Comparison of ENCODE assay signal across 33 mouse cellular contexts in the genomic region with DNA sequence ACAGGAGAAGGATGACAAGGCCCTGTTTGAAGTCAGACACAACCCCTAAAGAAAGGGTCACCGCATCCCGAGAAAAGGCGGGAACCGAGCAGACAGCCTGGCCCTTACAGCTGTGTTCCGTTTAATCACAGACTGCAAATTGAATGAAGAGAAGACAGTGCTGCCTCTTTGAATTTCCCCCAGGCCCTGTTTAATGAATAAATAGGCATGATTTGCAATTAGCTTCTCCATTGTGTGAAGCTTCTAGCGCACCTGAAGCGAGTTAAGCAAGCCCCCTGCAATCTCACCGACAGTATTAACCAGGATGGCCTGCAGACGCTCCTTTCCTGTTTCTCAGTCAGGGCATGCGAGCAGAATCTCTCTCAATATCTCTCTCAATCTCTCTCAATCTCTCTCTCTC.
DNase-seq lines count a peak whose midpoint lies in the region; ATAC-seq and TF ChIP-seq lines count a peak whose summit lies in the region.
"Had no signal": no experiment of that assay in that cellular context is flagged by ENCODE, and none has a peak within 500 bp of the region (broad histone marks: within the 10 kb centered on the region; RNA-seq: fewer than 3 reads in every experiment).

No protein-coding gene starts in this region.

- peak; percentile 9 for DNase-seq in embryo, embryonic 10.5 days (ENCODE audit: low spot score)
- DNase-seq in embryo, embryonic 9.5 days (ENCODE audit: extremely low spot score) = no peak
- peak; percentile 42 for DNase-seq in forebrain, postnatal 0 days
- DNase-seq in midbrain, postnatal 0 days (ENCODE audit: low spot score) = peak; percentile 47
- no peak for DNase-seq in cerebellum, adult 11 months
- DNase-seq: adrenal gland, adult 2 months; adrenal gland, postnatal 36 days; cerebellum, adult 9-10 months; cerebellum, postnatal 36 days; embryo, embryonic 11 days; gastrocnemius, postnatal 25 days; heart, adult 11 months; heart, postnatal 4 days; kidney, adult 18-20 months; kidney, postnatal 25 days; liver, postnatal 0 days; lung, postnatal 36 days; right cerebral cortex, postnatal 25 days; thymus, postnatal 25 days had no signal

- H3K9me3 ChIP-seq in forebrain, postnatal 0 days (ENCODE audit: low read length) = no peaks in the 10 kb centered on the region
- no peaks in the 10 kb centered on the region for H3K9me3 ChIP-seq in forebrain, embryonic 16.5 days (ENCODE audit: control insufficient read depth, low read length)
- H3K9me3 ChIP-seq in midbrain, postnatal 0 days (ENCODE audit: low read length) = no peaks in the 10 kb centered on the region
- H3K9me3 ChIP-seq in midbrain, embryonic 16.5 days (replicated peaks; ENCODE audit: control insufficient read depth, low read length, poor library complexity, severe bottlenecking) = no peaks in the 10 kb centered on the region
- no peaks in the 10 kb centered on the region for H3K9me3 ChIP-seq in hindbrain, embryonic 15.5 days
- H3K9me3 ChIP-seq: embryonic facial prominence, embryonic 15.5 days; heart, embryonic 12.5 days; kidney, embryonic 15.5 days; liver, embryonic 12.5 days; midbrain, embryonic 15.5 days; neural tube, embryonic 12.5 days; stomach, embryonic 15.5 days had no signal

- 0 out of 2 replicates have a peak overlapping the region, but pooled peaks have one; percentile 4 for H3K9ac ChIP-seq in forebrain, postnatal 0 days
- no peak overlapping the region for H3K9ac ChIP-seq in forebrain, embryonic 16.5 days (replicated peaks; ENCODE audit: low read depth, low read length)
- H3K9ac ChIP-seq in midbrain, postnatal 0 days (replicated peaks; ENCODE audit: low read length, poor library complexity, severe bottlenecking) = no peak overlapping the region
- no peak overlapping the region for H3K9ac ChIP-seq in midbrain, embryonic 16.5 days (ENCODE audit: low read depth, low read length)
- no peak overlapping the region for H3K9ac ChIP-seq in hindbrain, embryonic 15.5 days
- H3K9ac ChIP-seq: embryonic facial prominence, embryonic 15.5 days; kidney, embryonic 15.5 days; liver, embryonic 12.5 days; liver, postnatal 0 days; midbrain, embryonic 15.5 days; neural tube, embryonic 12.5 days; stomach, embryonic 15.5 days had no signal

- H3K27me3 ChIP-seq in forebrain, postnatal 0 days (ENCODE audit: insufficient read depth, low read length) = no peaks in the 10 kb centered on the region
- H3K27me3 ChIP-seq in forebrain, embryonic 16.5 days (replicated peaks; ENCODE audit: control insufficient read depth, insufficient read depth, low read length) = no peaks in the 10 kb centered on the region
- H3K27me3 ChIP-seq in midbrain, postnatal 0 days (ENCODE audit: insufficient read depth, low read length) = no peaks in the 10 kb centered on the region
- no peaks in the 10 kb centered on the region for H3K27me3 ChIP-seq in midbrain, embryonic 16.5 days (ENCODE audit: control insufficient read depth, insufficient read depth, low read depth, low read length)
- H3K27me3 ChIP-seq in hindbrain, embryonic 15.5 days = no peaks in the 10 kb centered on the region
- H3K27me3 ChIP-seq: CH12.LX; midbrain, embryonic 15.5 days; neural tube, embryonic 12.5 days; stomach, embryonic 15.5 days had no signal

- no peaks in the 10 kb centered on the region for H3K36me3 ChIP-seq in forebrain, postnatal 0 days (ENCODE audit: insufficient read depth)
- no peaks in the 10 kb centered on the region for H3K36me3 ChIP-seq in forebrain, embryonic 16.5 days (ENCODE audit: control insufficient read depth, insufficient read depth)
- no peaks in the 10 kb centered on the region for H3K36me3 ChIP-seq in midbrain, postnatal 0 days (ENCODE audit: insufficient read depth, low read length)
- H3K36me3 ChIP-seq in midbrain, embryonic 16.5 days (ENCODE audit: control insufficient read depth, insufficient read depth, low read length) = no peaks in the 10 kb centered on the region
- no peaks in the 10 kb centered on the region for H3K36me3 ChIP-seq in hindbrain, embryonic 15.5 days
- H3K36me3 ChIP-seq: embryonic facial prominence, embryonic 15.5 days; heart, embryonic 12.5 days; kidney, embryonic 15.5 days; liver, embryonic 12.5 days; midbrain, embryonic 15.5 days; neural tube, embryonic 12.5 days; stomach, embryonic 15.5 days had no signal

- H3K4me2 ChIP-seq in forebrain, postnatal 0 days (ENCODE audit: low read depth) = no peak overlapping the region
- H3K4me2 ChIP-seq in forebrain, embryonic 16.5 days (ENCODE audit: low read length) = no peak overlapping the region
- H3K4me2 ChIP-seq in midbrain, postnatal 0 days (ENCODE audit: low read depth, low read length, poor library complexity, severe bottlenecking) = no peak overlapping the region
- no peak overlapping the region for H3K4me2 ChIP-seq in midbrain, embryonic 16.5 days (ENCODE audit: low read length)
- 0 out of 2 replicates have a peak overlapping the region, but pooled peaks have one; percentile 9 for H3K4me2 ChIP-seq in hindbrain, embryonic 15.5 days
- H3K4me2 ChIP-seq: kidney, embryonic 15.5 days; liver, embryonic 12.5 days; midbrain, embryonic 15.5 days; neural tube, embryonic 12.5 days had no signal

- no peaks in the 10 kb centered on the region for H3K4me1 ChIP-seq in forebrain, postnatal 0 days (ENCODE audit: insufficient read depth)
- H3K4me1 ChIP-seq in forebrain, embryonic 16.5 days (replicated peaks; ENCODE audit: control insufficient read depth, insufficient read depth, low read length) = peaks cover 16% of the 10 kb centered on the region
- no peaks in the 10 kb centered on the region for H3K4me1 ChIP-seq in midbrain, postnatal 0 days (ENCODE audit: insufficient read depth, low read length)
- peaks cover 6% of the 10 kb centered on the region for H3K4me1 ChIP-seq in midbrain, embryonic 16.5 days (ENCODE audit: control insufficient read depth, insufficient read depth, low read length)
- H3K4me1 ChIP-seq in hindbrain, embryonic 15.5 days (replicated peaks) = peaks cover 39% of the 10 kb centered on the region

- WGBS in forebrain, postnatal 0 days = 24% methylated on average over 10 of the region's 10 CpGs
- 12% methylated on average over 10 of the region's 10 CpGs for WGBS in forebrain, embryonic 16.5 days
- WGBS in midbrain, postnatal 0 days = 28% methylated on average over 10 of the region's 10 CpGs
- 14% methylated on average over 10 of the region's 10 CpGs for WGBS in midbrain, embryonic 16.5 days
- 15% methylated on average over 10 of the region's 10 CpGs for WGBS in hindbrain, embryonic 15.5 days

- no peak overlapping the region for H3K27ac ChIP-seq in forebrain, postnatal 0 days (ENCODE audit: low read depth, low read length)
- no peak overlapping the region for H3K27ac ChIP-seq in forebrain, embryonic 16.5 days (ENCODE audit: low read length)
- H3K27ac ChIP-seq in midbrain, postnatal 0 days (ENCODE audit: low read depth, low read length) = no peak overlapping the region
- H3K27ac ChIP-seq in midbrain, embryonic 16.5 days (ENCODE audit: low read length) = no peak overlapping the region
- peak overlapping the region; percentile 60 for H3K27ac ChIP-seq in hindbrain, embryonic 15.5 days (replicated peaks)
- H3K27ac ChIP-seq: embryonic facial prominence, embryonic 15.5 days; kidney, embryonic 15.5 days; liver, embryonic 12.5 days; midbrain, embryonic 15.5 days; neural tube, embryonic 12.5 days; stomach, embryonic 15.5 days had no signal

- no peak overlapping the region for H3K4me3 ChIP-seq in forebrain, postnatal 0 days (ENCODE audit: low read depth, low read length)
- H3K4me3 ChIP-seq in forebrain, embryonic 16.5 days (replicated peaks; ENCODE audit: low read length) = no peak overlapping the region
- H3K4me3 ChIP-seq in midbrain, postnatal 0 days (ENCODE audit: low read depth, low read length) = no peak overlapping the region
- H3K4me3 ChIP-seq in midbrain, embryonic 16.5 days (ENCODE audit: low read depth, low read length) = no peak overlapping the region
- no peak overlapping the region for H3K4me3 ChIP-seq in hindbrain, embryonic 15.5 days
- H3K4me3 ChIP-seq: embryonic facial prominence, embryonic 15.5 days; kidney, embryonic 15.5 days; layer of hippocampus, adult 2 months; liver, embryonic 12.5 days; midbrain, embryonic 15.5 days; myocyte; neural tube, embryonic 12.5 days; stomach, embryonic 15.5 days had no signal

- ATAC-seq in forebrain, postnatal 0 days = peak; percentile 14; the same call in 1 of the 2 replicates
- ATAC-seq in forebrain, embryonic 16.5 days = no peak
- no peak for ATAC-seq in midbrain, postnatal 0 days (ENCODE audit: low FRiP score)
- ATAC-seq in midbrain, embryonic 16.5 days = no peak
- no peak for ATAC-seq in hindbrain, embryonic 15.5 days (ENCODE audit: low FRiP score, low read depth)
- ATAC-seq: activated CD4-positive, CD25-positive, alpha-beta regulatory T cell, adult 4 months; liver, embryonic 12.5 days; liver, postnatal 0 days; midbrain, embryonic 15.5 days had no signal

- no peak for TF ChIP-seq CTCF in forebrain, postnatal 0 days (IDR thresholded peaks at IDR 0.05; ENCODE audit: low read depth)
- TF ChIP-seq CTCF in midbrain, postnatal 0 days (IDR thresholded peaks at IDR 0.05) = no peak

Comparison
In these comparisons a context has a peak if more than half of its experiments do, and no peak if none do; other contexts are left out.
1. DNase-seq: peak in embryo, embryonic 10.5 days (single experiment), forebrain, postnatal 0 days (single experiment) and midbrain, postnatal 0 days (single experiment); none in embryo, embryonic 9.5 days (single experiment) and cerebellum, adult 11 months (single experiment).